Mouse (Mus musculus) T-helper 17 cell (primary cell): ENCODE results near the gene Olfr513.

Source experiments
- in situ Hi-C, 2 experiments: fragments of 300-600 bp; cut with MboI, MseI; formaldehyde crosslinking; loops; 1 replicate in 1 of 2; 2 replicates in 1 of 2; pipeline ENCODE4 v1.15.1; 2025; ENCODE audit warnings: high pct_unique_total_duplicates in 2 of 2

Gene Olfr513

DNA sequence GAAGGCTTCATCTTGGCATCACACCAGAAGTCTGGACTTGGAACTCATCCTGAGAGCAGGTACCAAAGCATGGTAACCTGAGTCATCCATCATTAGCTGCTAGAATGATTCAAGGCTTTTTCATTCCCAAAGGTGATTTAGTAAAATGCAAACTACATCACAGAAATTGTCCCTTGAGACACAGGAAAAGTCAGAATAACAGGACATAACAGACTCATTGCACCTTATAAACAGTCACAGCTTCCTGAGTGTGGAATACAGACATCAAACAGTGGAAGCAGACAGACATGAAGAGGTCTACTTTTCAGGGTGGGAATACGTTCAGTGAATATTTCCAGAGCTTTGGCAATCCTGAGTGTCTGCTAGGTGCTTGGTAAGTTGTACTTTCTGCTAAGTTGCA lies at the start of gene Olfr513:
Olfr513 (plus strand) TSS at position 301 of the 400 bp plus-strand sequence.
- in situ Hi-C loops, result no loop called here

DNA sequence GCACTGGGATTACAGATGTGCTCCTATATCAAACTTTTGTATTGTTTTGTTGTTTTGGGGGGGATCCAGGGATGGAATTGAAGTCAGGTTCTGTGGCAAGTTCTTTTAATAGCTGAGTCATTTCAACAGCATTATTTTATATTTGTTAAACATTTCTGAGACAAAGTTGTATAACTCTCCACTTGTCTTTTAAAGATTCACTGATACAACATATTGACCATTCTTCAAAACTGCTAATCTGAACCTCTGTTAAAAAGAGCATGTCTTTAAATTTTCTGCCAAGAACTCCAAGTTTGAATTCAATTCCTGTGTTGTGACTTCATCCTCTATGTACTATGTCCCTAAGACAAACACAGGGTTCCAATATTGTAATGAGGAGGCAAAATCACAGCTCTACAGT lies 37.8 kb upstream of the Olfr513 start, which contains the start of gene Olfr512:
Olfr512 (plus strand) TSS at position 301 of the 400 bp plus-strand sequence.
- in situ Hi-C loops, result no loop called here

DNA sequence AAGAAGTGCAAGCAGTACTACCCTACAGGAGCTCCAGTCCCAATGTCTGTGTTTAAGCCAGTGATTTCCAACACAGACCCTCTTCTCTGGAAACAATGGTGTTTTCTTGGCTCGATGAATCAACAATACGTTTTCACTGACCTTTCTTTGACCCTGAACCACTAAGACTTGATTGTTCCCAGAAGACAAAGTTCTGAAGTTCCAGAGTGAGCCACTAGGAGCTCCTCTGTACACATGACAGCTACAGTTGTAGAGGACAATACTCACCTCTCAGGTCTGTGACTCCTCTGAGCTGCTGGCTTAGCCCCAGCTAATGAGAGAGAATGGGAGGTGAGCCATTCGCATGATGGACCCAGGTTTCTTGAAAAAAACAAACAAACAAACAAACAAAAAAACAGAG lies 9.6 kb downstream of the Olfr513 start:
- in situ Hi-C loops, result no loop called here

DNA sequence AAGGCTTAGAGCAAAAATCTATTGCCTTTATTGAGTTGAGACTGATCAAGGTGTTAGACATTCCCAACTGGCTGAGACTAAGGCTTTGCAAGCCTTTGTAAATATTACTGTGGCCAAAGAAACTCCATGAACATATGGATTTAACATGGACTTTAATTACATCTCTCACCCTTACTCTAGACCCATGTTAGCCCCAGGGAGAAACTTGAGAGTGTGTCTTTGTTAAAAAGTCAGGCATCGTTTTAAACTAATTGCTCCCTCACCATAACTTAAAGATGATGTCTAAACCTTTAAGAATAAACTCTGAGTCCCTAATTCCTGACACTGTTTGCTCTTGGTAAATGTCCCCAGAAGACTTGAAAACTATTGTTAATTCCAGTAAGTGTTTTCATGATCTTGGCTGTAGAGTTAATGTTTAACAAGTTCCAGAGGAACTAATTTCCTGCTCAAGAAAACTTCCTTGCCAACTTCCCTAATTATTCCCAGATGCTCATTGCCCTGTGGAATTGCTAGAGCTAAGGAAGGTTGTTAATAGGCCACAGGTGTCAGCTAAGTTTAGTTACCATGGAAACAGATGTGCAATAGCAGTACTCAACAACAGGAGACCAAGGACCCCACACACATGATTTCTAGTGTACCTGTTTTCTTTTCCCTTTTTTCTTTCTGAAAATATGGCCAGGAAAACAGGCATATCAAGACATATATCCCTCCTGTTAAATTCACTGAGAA lies 46.6 kb downstream of the Olfr513 start:
- in situ Hi-C loops, result no loop called here
